Mouse (Mus musculus) heart, postnatal 14 days (tissue): ENCODE results near the gene Lamtor2. TPM values are rescaled to one million over a fixed set of nuclear protein-coding genes. Genes with fewer than 3 reads are reported as not detected.

Experiments
- DNase-seq, 2 experiments: peaks; one replicate each; pipeline ENCODE4 v3.0.0; 2021 to 2022
- intact Hi-C: fragments of 180-260 bp; cut with DNase I; formaldehyde crosslinking; loops from one replicate; pipeline ENCODE4 v1.15.1; 2025
- microRNA-seq, 2 experiments: library from miRNA; unstranded; fragments of <30 nt; microRNA quantifications; one replicate each; pipeline ENCODE4 v1.2.0; 2021 to 2022
- total RNA-seq, 2 experiments: library from RNA; stranded (reverse); gene quantifications; 2 replicates each; pipeline ENCODE4 v1.2.3; 2021

The Lamtor2 gene
- total RNA-seq, 2 experiments from 2014 or later: 77.7 TPM

DNA sequence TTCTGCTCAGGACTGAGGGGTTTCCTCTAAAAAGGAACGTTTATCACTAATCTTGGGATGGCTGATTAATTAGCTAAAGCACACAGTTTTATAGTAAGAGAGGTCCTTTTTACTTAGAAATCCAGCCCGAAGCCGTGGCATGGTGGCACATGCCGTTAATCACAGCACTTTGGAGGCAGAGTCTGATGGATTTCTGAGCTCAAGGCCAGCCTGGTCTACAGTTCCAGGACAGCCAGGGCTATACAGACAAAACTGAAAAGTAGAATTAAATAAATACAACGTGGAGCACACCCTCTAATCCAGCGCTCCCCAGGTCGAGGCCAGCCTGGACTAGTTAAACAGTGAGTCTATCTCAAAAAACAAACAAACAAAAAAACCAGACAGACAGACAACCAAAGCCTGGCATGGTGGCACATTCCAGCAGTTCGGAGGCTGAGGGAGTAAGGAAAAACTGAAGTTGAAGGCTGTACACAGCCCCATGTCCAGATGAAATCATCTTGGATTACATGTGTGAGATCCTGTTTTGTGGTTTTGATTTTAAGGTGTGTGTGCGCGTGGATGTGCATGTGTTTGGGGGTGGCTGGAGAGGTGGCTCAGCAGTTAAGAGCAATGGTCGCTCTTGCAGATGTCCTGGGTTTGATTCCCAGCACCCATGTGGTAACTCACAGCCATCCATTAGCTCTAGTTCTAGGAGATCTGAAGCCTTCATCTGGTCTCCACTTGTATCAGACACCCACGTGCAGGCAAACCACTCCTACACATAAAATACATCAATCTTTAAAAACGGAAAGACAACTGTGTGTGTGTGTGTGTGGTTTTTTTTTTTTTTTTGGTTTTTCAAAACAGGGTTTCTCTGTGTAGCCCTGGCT, 42.2 kb downstream of the Lamtor2 start:
- no peak for DNase-seq
- intact Hi-C loops: no loop called here

- intact Hi-C loops: no loop called here
- DNase-seq: peak; percentile 92 to 93
Measured at GRCm38 (mm10) chr3:88509692-88510420, 43.0 kb downstream of the Lamtor2 start, which contains the start of gene Lmna. Gene Lmna (minus strand): TSS chr3:88509956.

DNA sequence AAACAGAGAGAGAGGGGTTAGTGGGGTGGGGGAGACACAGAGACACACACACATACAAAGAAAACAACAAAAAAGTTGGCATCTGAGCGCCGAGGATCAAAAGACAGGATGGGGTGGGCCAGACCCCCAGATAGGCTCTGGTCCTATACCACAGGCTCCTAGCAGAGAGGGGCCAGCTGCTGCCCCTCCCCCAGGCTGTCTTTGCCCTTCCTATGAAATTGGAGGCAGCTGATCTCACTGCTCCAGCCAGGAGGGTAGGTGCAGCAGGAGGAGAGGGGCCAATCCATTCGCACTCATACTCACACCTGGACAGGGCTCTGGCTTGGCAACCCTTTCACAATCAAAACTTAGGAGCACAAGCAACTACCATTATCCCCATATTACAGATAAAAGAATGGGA, 43.6 kb downstream of the Lamtor2 start:
- intact Hi-C loops: no loop called here
- DNase-seq: no peak

- intact Hi-C loops: no loop called here
- no peak for DNase-seq
Measured at GRCm38 (mm10) chr3:88505765-88506164, 47.1 kb downstream of the Lamtor2 start.

GRCm38 (mm10) chr3:88505081-88505480, 47.8 kb downstream of the Lamtor2 start:
- intact Hi-C loops: no loop called here
- DNase-seq: no peak

DNA sequence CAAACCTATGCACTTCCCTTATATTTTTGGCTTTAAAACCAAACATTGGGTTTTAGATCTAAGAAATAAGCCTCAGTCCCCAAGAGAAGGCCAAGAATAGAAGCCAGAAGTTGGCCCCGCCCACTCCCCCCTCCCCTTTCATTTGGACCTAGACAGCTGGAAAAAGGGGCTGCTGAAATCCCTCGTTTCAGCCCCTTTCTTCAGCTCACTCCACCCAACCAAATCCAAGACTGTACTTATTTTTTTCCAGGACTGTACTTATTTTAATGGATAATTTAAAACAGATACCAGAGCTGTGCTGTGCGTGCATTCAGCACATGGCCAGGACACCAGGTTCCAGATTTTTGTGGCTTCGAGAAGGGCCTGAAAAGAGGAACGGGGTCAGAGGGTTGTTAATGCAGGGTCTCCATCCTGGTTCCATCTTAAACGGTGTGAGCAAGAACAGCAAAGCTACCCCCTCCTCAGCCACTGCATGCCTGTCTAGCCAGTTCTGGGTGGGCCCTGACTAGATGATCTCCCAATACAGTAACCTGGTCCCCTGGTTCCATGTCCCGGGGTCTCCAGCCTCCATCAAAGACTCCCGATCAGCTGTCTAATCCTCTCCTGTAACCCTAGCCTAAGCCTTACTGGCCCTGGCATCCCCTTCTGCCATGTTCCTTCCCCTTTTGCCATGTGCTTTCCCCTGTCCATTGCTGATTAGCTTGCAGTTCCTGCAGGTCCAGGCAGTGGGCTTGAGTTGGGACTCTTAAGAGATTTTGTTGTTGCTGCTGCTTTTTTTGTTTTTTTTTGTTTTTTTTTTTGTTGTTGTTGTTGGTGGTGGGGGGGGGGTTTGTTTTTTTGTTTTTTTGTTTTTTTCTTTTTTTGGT, 48.8 kb downstream of the Lamtor2 start:
- no peak for DNase-seq
- intact Hi-C loops: loop anchor here (2.0 kb wide), 1 partner anchor 15 kb away; no protein-coding TSS in a partner anchor

DNA sequence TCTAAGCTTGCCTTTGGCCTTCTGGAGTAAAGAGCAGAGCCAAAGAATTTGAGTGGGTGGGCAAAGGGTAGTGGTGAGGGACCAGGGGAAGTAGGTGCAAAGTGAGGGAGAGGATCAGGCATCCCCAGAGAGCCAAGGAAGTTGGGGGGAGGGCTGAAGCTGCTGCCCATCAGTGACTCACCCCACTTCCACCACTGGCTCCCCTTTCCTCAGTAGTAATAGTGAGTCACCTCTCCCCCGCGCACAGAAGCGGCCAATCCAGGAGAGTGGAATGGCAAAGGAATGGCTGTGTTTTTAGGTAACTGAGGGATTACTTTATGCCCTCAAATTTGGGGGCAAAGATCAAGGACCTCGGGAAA, 49.4 kb downstream of the Lamtor2 start:
- peak in 1 of 2 experiments; percentile 48 for DNase-seq
- intact Hi-C loops: loop anchor here (2.0 kb wide), 1 partner anchor 15 kb away; no protein-coding TSS in a partner anchor

GRCm38 (mm10) chr3:88502641-88503504, 50.0 kb downstream of the Lamtor2 start:
- intact Hi-C loops: loop anchor here (2.0 kb wide), 1 partner anchor 14 kb away; no protein-coding TSS in a partner anchor
- DNase-seq: peak; percentile 92 to 94

DNA sequence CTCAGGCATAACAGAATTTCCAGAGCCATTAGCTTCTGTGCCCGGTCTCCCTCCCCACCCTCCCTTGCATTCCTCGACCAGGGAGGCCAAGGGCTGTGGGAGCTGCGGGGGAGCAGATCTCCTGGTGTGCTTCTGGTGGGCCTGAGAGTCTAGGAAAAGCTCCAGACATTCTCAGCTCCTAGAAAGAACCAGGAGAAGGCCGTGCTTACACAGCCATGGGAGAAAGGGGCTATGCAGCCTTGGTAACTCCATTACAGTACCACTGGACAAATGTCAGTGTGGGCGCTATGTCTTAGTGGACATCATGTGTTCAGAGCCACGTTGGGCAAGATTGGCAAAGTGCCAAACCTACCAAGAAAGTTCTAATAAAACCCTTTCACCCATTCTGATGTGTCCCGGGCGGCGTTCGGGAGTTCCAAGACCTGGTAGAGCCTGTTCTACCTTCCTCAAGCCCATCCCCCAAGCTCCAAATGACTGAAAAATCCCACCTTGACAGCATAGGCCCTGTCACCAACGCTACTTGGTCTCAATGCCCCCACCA, 50.8 kb downstream of the Lamtor2 start:
- DNase-seq: peak in 1 of 2 experiments; percentile 53
- intact Hi-C loops: loop anchor here (2.0 kb wide), 1 partner anchor 13 kb away; no protein-coding TSS in a partner anchor

DNA sequence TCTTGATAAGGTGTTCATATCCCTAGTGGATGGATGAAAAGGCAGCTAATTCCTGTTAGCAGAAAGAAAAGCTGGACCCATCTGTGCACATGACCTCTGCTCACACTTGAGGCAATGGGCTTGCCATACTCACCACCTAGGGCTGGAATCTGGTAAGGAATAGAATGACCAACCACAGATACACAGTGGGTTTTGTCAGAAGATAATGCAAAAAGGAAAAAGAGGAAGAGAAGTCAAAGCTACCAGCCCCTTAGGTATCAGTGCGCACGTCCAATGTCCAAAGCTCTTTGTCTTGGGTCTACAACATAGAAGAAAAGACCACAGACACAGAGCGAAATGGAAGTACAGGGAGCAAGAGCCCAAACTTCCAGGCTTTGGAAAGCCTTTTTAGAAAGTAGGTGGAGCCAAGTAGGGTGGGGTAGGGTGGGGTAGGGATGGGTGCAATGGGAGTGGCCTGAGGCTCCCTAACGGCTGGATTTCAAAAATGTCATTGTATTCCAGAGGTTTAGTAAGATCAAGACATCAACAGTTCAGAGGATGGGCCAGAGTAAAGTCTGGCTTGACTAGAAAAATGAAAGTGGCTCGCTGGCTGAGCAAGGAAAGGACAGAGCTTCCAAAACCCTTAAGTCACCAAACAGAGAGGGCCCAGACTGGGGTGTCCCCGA, 51.4 kb downstream of the Lamtor2 start:
- intact Hi-C loops: loop anchor here (2.0 kb wide), 1 partner anchor 13 kb away; no protein-coding TSS in a partner anchor
- DNase-seq: peak in 1 of 2 experiments; percentile 9

DNA sequence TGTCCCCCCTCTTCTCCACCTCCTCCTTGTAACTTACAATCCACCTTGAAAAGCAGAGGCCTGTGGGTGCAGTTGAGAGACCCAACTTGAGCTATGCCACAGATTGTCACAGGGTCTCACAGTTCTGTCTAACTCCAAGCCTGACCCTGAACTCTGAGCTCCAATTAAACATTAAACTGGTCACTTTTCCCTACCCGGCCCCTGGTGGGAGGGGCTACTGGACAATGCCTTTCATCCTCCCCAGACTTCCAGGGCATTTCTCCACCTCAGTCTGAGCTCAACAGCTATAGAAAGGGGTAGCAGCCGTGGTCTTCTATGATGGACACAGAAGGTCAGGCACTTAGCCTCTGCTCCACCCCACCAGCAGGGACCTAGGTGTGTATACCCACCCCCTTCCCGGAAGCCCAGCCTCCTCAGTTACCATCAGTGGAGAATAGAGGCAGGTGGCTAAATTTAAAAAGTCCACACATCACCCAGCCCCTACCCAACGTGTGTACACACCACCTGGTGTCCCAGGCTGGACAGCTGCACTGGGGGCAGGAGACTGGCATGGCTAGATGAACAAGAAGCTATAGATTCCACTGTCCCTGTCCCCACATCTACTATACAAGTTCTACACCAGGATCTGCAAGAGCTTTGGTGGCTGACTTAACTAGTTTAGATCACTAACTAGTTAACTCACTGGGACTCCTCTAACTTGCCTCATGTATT, 52.1 kb downstream of the Lamtor2 start:
- intact Hi-C loops: no loop called here

DNA sequence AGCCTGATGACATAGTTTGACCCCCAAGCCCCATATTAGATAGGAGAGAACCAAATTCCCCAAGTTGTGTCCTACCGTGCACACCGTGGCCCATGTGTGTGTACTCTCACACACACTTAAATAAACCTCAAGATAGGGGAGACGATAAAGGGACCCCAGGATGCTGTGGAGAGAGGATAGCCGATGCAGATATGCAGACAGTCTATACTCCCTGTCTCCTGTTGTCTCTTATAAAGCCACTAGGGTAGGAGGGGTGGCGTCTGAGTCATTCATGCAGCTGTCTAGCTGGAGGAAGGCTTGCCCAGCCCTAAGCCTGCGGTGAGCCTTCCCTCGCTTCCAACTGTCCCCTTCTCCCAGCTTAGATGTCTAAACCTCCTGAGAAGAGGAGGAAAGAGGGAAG, 52.8 kb downstream of the Lamtor2 start:
- intact Hi-C loops: no loop called here
- peak in 1 of 2 experiments; percentile 19 for DNase-seq

More for the DNA sequence above, 52.1 kb downstream of the Lamtor2 start:
- DNase-seq: peak in 1 of 2 experiments; percentile 9

Small RNAs within 50 kb of the gene (microRNA-seq; reads per million reads assigned to microRNA genes)
- gene Mir1905: 0 reads per million in 2 experiments

Other genes with a start within 250 kb of the Lamtor2 start
- gene Glmp, start 228.1 kb downstream of the Lamtor2 start, total RNA-seq: 10 to 100 TPM; 90.8 to 98.8 TPM
- 1 to 10 TPM; 1.6 TPM for gene Tmem79, start 216.9 kb downstream of the Lamtor2 start, total RNA-seq
- gene Smg5, start 216.8 kb downstream of the Lamtor2 start, total RNA-seq: 10 to 100 TPM; 41.5 to 44.3 TPM
- under 1 TPM; 0.22 to 0.67 TPM for gene Paqr6, start 188.5 kb downstream of the Lamtor2 start, total RNA-seq
- gene Bglap3, start 180.3 kb downstream of the Lamtor2 start, total RNA-seq: not detected
- not detected for gene Bglap2, start 174.4 kb downstream of the Lamtor2 start, total RNA-seq
- gene Bglap, start 168.6 kb downstream of the Lamtor2 start, total RNA-seq: not detected
- gene Pmf1, start 142.7 kb downstream of the Lamtor2 start, total RNA-seq: 10 to 100 TPM; 23.9 to 25.0 TPM
- gene Slc25a44, start 127.9 kb downstream of the Lamtor2 start, total RNA-seq: 10 to 100 TPM; 13.1 to 14.2 TPM
- gene Sema4a, start 91.9 kb downstream of the Lamtor2 start, total RNA-seq: 1 to 10 TPM; 2.3 to 2.6 TPM
- gene Lmna, start 43.1 kb downstream of the Lamtor2 start, total RNA-seq: 100 to 1,000 TPM; 128 TPM
- gene Mex3a, start 20.7 kb downstream of the Lamtor2 start, total RNA-seq: 1 to 10 TPM in 1 of 2 experiments, under 1 TPM in 1; 0.81 to 2.0 TPM
- gene Rab25, start 4.8 kb downstream of the Lamtor2 start, total RNA-seq: under 1 TPM in 1 of 2 experiments, not detected in 1; 0.33 TPM
- 10 to 100 TPM; 55.4 to 60.0 TPM for gene Ubqln4, start 684 bp upstream of the Lamtor2 start, total RNA-seq
- 100 to 1,000 TPM in 1 of 2 experiments, 10 to 100 TPM in 1; 95.9 to 108 TPM for gene Ssr2, start 22.8 kb upstream of the Lamtor2 start, total RNA-seq
- 10 to 100 TPM; 71.1 to 71.5 TPM for gene Arhgef2, start 52.9 kb upstream of the Lamtor2 start, total RNA-seq
- gene Rxfp4, start 100.1 kb upstream of the Lamtor2 start, total RNA-seq: not detected
- gene Khdc4, start 132.7 kb upstream of the Lamtor2 start, total RNA-seq: 10 to 100 TPM; 36.9 to 40.5 TPM
- gene Rit1, start 163.8 kb upstream of the Lamtor2 start, total RNA-seq: 10 to 100 TPM; 59.5 to 73.4 TPM
- gene Syt11, start 222.1 kb upstream of the Lamtor2 start, total RNA-seq: 1 to 10 TPM; 4.3 to 5.0 TPM